Mouse (Mus musculus) bone marrow, adult 2 months (tissue): ENCODE measurements around the gene Slc24a3.

Source experiments
- CTCF ChIP-seq: fragments of 200-500 bp; IDR thresholded peaks from 2 replicates; pipeline ENCODE4 v1.5.1; 2011; ENCODE audit warnings: low read length, control low read depth; ENCODE audit not compliant: control insufficient read depth, insufficient read depth
- POLR2A ChIP-seq: fragments of 200-500 bp; IDR thresholded peaks from 2 replicates; pipeline ENCODE4 v1.6.1; 2011; ENCODE audit warnings: low read depth, mild to moderate bottlenecking, control low read depth, low read length, borderline replicate concordance; ENCODE audit not compliant: control insufficient read depth

- TF ChIP-seq CTCF (no peak), POLR2A (no peak)
Observed at GRCm38 (mm10) chr2:145152281-145152680, 15.3 kb upstream of the Slc24a3 start.
